Mouse (Mus musculus) gastrocnemius, adult 18-20 months (tissue): ENCODE results near the gene Ap4m1. TPM values are rescaled to one million over a fixed set of nuclear protein-coding genes. Genes with fewer than 3 reads are reported as not detected.

Source experiments
- DNase-seq: peaks from one replicate; pipeline ENCODE4 v3.0.0; 2021; ENCODE audit warnings: low spot score
- long read RNA-seq, 2 experiments: library from polyadenylated mRNA; stranded (forward); transcript quantifications; one replicate each; pipeline ENCODE4 v2.0.0; 2021
- total RNA-seq, 2 experiments: library from RNA; stranded (reverse); gene quantifications; 2 replicates each; pipeline ENCODE4 v1.2.3; 2021

Gene Ap4m1
- total RNA-seq: 1 to 10 TPM; 6.6 to 7.0 TPM
- long read RNA-seq, experiment 1, partial matches to known transcripts: 2 of 4 reads
- long read RNA-seq, experiment 1, other reads (novel, unspliced or antisense): 1 of 4 reads
- long read RNA-seq, experiment 2, partial matches to known transcripts: 0 of 6 reads
- long read RNA-seq, experiment 2, other reads (novel, unspliced or antisense): 4 of 6 reads

GRCm38 (mm10) chr5:138171695-138172491 lies at the start of gene Ap4m1, which contains the start of gene Mcm7:
TSS of gene Ap4m1 (plus strand) at chr5:138172002.
TSS of gene Mcm7 (minus strand) at chr5:138172422.
- peak; percentile 99 for DNase-seq

- no peak for DNase-seq
Observed at GRCm38 (mm10) chr5:138132425-138133064, 39.3 kb upstream of the Ap4m1 start.

- DNase-seq: no peak
Observed at GRCm38 (mm10) chr5:138137257-138137656, 34.5 kb upstream of the Ap4m1 start.

GRCm38 (mm10) chr5:138137935-138138549 lies 33.8 kb upstream of the Ap4m1 start:
- no peak for DNase-seq

- DNase-seq: no peak
Observed at GRCm38 (mm10) chr5:138138585-138138984, 33.2 kb upstream of the Ap4m1 start.

GRCm38 (mm10) chr5:138154390-138154789 lies 17.4 kb upstream of the Ap4m1 start:
- DNase-seq: no peak

GRCm38 (mm10) chr5:138155443-138155976 lies 16.3 kb upstream of the Ap4m1 start, which contains the start of gene Zfp113:
TSS of gene Zfp113 (minus strand) at chr5:138155744.
- DNase-seq: peak; percentile 91

- no peak for DNase-seq
Observed at GRCm38 (mm10) chr5:138160224-138160762, 11.5 kb upstream of the Ap4m1 start.

- peak; percentile 94 for DNase-seq
Observed at GRCm38 (mm10) chr5:138160842-138161665, 10.7 kb upstream of the Ap4m1 start, which contains the start of gene Cops6. TSS of gene Cops6 (plus strand) at chr5:138161071.

- no peak for DNase-seq
Observed at GRCm38 (mm10) chr5:138163046-138163445, 8.8 kb upstream of the Ap4m1 start.

- no peak for DNase-seq
Observed at GRCm38 (mm10) chr5:138163610-138164009, 8.2 kb upstream of the Ap4m1 start.

- DNase-seq: no peak
Observed at GRCm38 (mm10) chr5:138165594-138165993, 6.2 kb upstream of the Ap4m1 start.

- peak; percentile 97 for DNase-seq
Observed at GRCm38 (mm10) chr5:138170936-138171561, 753 bp upstream of the Ap4m1 start.

GRCm38 (mm10) chr5:138173217-138173616 lies 1.4 kb downstream of the Ap4m1 start:
- no peak for DNase-seq

GRCm38 (mm10) chr5:138186950-138187638 lies 15.3 kb downstream of the Ap4m1 start, which contains the start of the genes Taf6 and Cnpy4:
TSS of gene Taf6 (minus strand) at chr5:138187451.
TSS of gene Cnpy4 (plus strand) at chr5:138187485.
- DNase-seq: peak; percentile 90

GRCm38 (mm10) chr5:138187661-138188306 lies 16.0 kb downstream of the Ap4m1 start:
- DNase-seq: peak; percentile 80

- DNase-seq: peak; percentile 89
Observed at GRCm38 (mm10) chr5:138193771-138194727, 22.2 kb downstream of the Ap4m1 start, which contains the start of gene Mblac1. TSS of gene Mblac1 (plus strand) at chr5:138194314.
